Mouse (Mus musculus) thymus, postnatal 25 days (tissue): ENCODE measurements around the gene Gypa.

Source experiments
- DNase-seq: peaks from one replicate; pipeline ENCODE4 v3.0.0; 2022

The Gypa gene

GRCm38 (mm10) chr8:80550436-80550835, 56.9 kb downstream of the Gypa start:
- no peak for DNase-seq

GRCm38 (mm10) chr8:80551303-80551702, 57.7 kb downstream of the Gypa start:
- no peak for DNase-seq

- no peak for DNase-seq
Measured at GRCm38 (mm10) chr8:80554991-80555390, 61.4 kb downstream of the Gypa start.
